Mouse (Mus musculus) embryonic stem cell, embryonic (primary cell): ENCODE data around the gene Ms4a8a.
"Not testable (repeated sequence)": the region's sequence is repeated elsewhere in the genome, so short reads cannot be mapped to it uniquely, and the experiment has no call there.

ENCODE experiments used
- CTCF ChIA-PET, 4 experiments: fragments of 300-600 bp in 2 of 4; fragments of 350-600 bp in 2 of 4; sonication (Branson Sonifier 250); formaldehyde crosslinking; loops; one replicate each; lab custom pipeline; 2022; ENCODE audit warnings: inconsistent platforms in 2 of 4; lab: Charles Lee
- POLR2A ChIA-PET, 4 experiments: fragments of 300-600 bp in 2 of 4; fragments of 350-600 bp in 2 of 4; sonication (Branson Sonifier 250); formaldehyde crosslinking; loops; one replicate each; lab custom pipeline; 2022; ENCODE audit warnings: antibody characterized with exemption in 4 of 4, inconsistent platforms in 1 of 4; lab: Charles Lee

Gene Ms4a8a

GRCm38 (mm10) chr19:11080934-11081333 is at the start of gene Ms4a8a:
Gene Ms4a8a, minus strand, starts transcription at chr19:11081102.
- ChIA-PET POLR2A (no interaction called here), CTCF (no interaction called here)

- ChIA-PET POLR2A (no interaction called here), CTCF (no interaction called here)
Measured at GRCm38 (mm10) chr19:11129702-11130101, 48.8 kb upstream of the Ms4a8a start.

GRCm38 (mm10) chr19:11121016-11121420 is 40.1 kb upstream of the Ms4a8a start:
- POLR2A ChIA-PET = not testable (repeated sequence)
- CTCF ChIA-PET = interaction anchor here in 1 of 4 experiments (0.7 kb wide), 1 partner anchor 729 kb away, joined by 4 read pairs; no protein-coding TSS in a partner anchor

GRCm38 (mm10) chr19:11119338-11119737 is 38.4 kb upstream of the Ms4a8a start:
- POLR2A ChIA-PET = no interaction called here
- CTCF ChIA-PET = no interaction called here

- ChIA-PET CTCF (no interaction called here), POLR2A (interaction anchor here in 1 of 4 experiments (1.3 kb wide), 1 partner anchor 9 kb away, joined by 3 read pairs; no protein-coding TSS in a partner anchor)
Measured at GRCm38 (mm10) chr19:11107746-11108145, 26.8 kb upstream of the Ms4a8a start.

- CTCF ChIA-PET = no interaction called here
Measured at GRCm38 (mm10) chr19:11101880-11102279, 21.0 kb upstream of the Ms4a8a start.

GRCm38 (mm10) chr19:11098401-11098800 is 17.5 kb upstream of the Ms4a8a start:
- CTCF ChIA-PET = no interaction called here
- POLR2A ChIA-PET = no interaction called here

More at GRCm38 (mm10) chr19:11101880-11102279, 21.0 kb upstream of the Ms4a8a start:
- POLR2A ChIA-PET = no interaction called here

GRCm38 (mm10) chr19:11092131-11092530 is 11.2 kb upstream of the Ms4a8a start:
- POLR2A ChIA-PET, CTCF ChIA-PET: not testable (repeated sequence)

- ChIA-PET POLR2A (interaction anchor here in 1 of 4 experiments (0.8 kb wide), 1 partner anchor 38 kb away, joined by 3 read pairs; no protein-coding TSS in a partner anchor), CTCF (no interaction called here)
Measured at GRCm38 (mm10) chr19:11070364-11070763, 10.5 kb downstream of the Ms4a8a start.

- ChIA-PET CTCF (interaction anchor here in 1 of 4 experiments (0.7 kb wide), 1 partner anchor 630 kb away, joined by 5 read pairs; no protein-coding TSS in a partner anchor), POLR2A (no interaction called here)
Measured at GRCm38 (mm10) chr19:11065202-11065875, 15.6 kb downstream of the Ms4a8a start.

- POLR2A ChIA-PET = no interaction called here
- CTCF ChIA-PET = no interaction called here
Measured at GRCm38 (mm10) chr19:11060900-11061299, 20.0 kb downstream of the Ms4a8a start.

- ChIA-PET CTCF (no interaction called here), POLR2A (no interaction called here)
Measured at GRCm38 (mm10) chr19:11059967-11060366, 20.9 kb downstream of the Ms4a8a start.

GRCm38 (mm10) chr19:11055700-11056099 is 25.2 kb downstream of the Ms4a8a start:
- POLR2A ChIA-PET, CTCF ChIA-PET: not testable (repeated sequence)

GRCm38 (mm10) chr19:11053277-11053676 is 27.6 kb downstream of the Ms4a8a start:
- ChIA-PET POLR2A (no interaction called here), CTCF (no interaction called here)

GRCm38 (mm10) chr19:11052877-11053276 is 28.0 kb downstream of the Ms4a8a start:
- ChIA-PET CTCF (no interaction called here), POLR2A (no interaction called here)

- ChIA-PET CTCF (interaction anchor here in 1 of 4 experiments (0.6 kb wide), 1 partner anchor 71 kb away, joined by 4 read pairs; no protein-coding TSS in a partner anchor), POLR2A (no interaction called here)
Measured at GRCm38 (mm10) chr19:11050286-11050685, 30.6 kb downstream of the Ms4a8a start.

- ChIA-PET POLR2A (interaction anchor here in 1 of 4 experiments (0.7 kb wide), 1 partner anchor 942 kb away, joined by 4 read pairs; no protein-coding TSS in a partner anchor), CTCF (interaction anchor here in 1 of 4 experiments (0.6 kb wide), 1 partner anchor 70 kb away, joined by 4 read pairs; no protein-coding TSS in a partner anchor)
Measured at GRCm38 (mm10) chr19:11049426-11049825, 31.5 kb downstream of the Ms4a8a start.

GRCm38 (mm10) chr19:11048503-11048902 is 32.4 kb downstream of the Ms4a8a start:
- CTCF ChIA-PET = no interaction called here
- POLR2A ChIA-PET = no interaction called here

- ChIA-PET CTCF (no interaction called here), POLR2A (no interaction called here)
Measured at GRCm38 (mm10) chr19:11048009-11048408, 32.9 kb downstream of the Ms4a8a start.

- ChIA-PET POLR2A (no interaction called here), CTCF (interaction anchor here in 3 of 4 experiments (0.5 to 1.7 kb wide), 8 partner anchors 26 to 556 kb away, joined by 3 to 7 read pairs (median 3); partner anchors contain the start of genes Ms4a13 (in 1 of the 3), Ms4a15 (in 1 of the 3) and Prpf19 (in 1 of the 3))
Measured at GRCm38 (mm10) chr19:11044996-11045711, 35.7 kb downstream of the Ms4a8a start.
